Mouse (Mus musculus) right cerebral cortex, postnatal 14 days (tissue): ENCODE results near the gene Elavl3.

ENCODE experiments used
- DNase-seq: peaks from one replicate; pipeline ENCODE4 v3.0.0; 2022

Gene Elavl3

GRCm38 (mm10) chr9:22057031-22057517 lies 5.3 kb upstream of the Elavl3 start:
- no peak for DNase-seq

GRCm38 (mm10) chr9:22056303-22056910 lies 4.6 kb upstream of the Elavl3 start:
- no peak for DNase-seq

- peak; percentile 24 for DNase-seq
Measured at GRCm38 (mm10) chr9:22055713-22056112, 3.9 kb upstream of the Elavl3 start.

DNA sequence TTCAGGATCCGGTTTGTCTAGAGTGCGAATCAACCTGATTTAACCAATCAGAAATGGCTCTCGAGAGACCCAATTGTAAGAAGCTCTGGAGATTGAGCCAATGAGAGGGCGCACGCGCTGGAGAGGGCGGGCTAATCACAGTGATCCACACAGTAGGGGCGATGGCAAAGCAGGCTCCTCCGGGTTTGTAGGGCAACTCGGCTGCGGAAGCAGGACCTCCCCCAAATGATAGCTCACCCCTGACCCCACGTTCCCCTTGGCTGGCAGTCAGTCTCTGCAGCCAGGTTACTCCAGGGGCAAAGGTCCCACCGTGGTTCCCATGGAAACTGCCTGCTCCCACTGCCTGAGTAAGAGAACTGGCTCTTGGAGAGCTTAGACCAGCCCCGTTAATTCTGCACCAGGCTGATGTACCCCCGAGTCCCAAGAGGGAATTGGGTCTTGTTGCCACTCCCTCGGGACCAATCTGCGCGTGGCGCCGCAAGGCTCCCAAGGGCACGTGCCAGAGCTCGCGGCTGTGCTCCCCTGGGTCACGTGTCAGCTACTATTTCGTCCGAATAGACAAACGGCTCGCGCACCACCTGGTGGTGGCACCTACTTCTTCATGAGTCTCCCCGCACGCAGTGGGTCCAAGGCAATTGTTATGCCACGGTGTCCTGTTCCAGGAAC lies 2.7 kb upstream of the Elavl3 start:
- DNase-seq = peak; percentile 80

DNA sequence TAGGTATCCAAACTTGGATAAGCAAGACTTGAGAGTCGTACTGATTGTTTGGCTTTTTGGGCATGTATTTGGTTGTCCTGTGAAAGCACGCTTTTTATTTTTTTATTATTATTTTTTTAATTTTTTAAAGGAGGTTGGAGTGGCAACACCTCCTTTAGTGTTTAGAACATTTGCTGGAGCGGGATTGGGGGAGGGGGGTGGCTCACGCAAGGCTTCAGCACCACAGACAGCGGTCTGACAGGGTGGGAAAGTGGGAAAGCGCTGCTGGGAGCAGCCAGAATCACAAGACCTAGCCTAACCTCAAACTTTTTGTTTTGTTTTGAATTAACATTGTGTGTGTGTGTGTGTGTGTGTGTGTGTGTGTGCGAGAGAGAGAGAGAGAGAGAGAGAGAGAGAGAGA lies 1.8 kb upstream of the Elavl3 start:
- DNase-seq = no peak

- peak; percentile 69 for DNase-seq
Measured at GRCm38 (mm10) chr9:22051161-22051957, 464 bp downstream of the Elavl3 start.

DNA sequence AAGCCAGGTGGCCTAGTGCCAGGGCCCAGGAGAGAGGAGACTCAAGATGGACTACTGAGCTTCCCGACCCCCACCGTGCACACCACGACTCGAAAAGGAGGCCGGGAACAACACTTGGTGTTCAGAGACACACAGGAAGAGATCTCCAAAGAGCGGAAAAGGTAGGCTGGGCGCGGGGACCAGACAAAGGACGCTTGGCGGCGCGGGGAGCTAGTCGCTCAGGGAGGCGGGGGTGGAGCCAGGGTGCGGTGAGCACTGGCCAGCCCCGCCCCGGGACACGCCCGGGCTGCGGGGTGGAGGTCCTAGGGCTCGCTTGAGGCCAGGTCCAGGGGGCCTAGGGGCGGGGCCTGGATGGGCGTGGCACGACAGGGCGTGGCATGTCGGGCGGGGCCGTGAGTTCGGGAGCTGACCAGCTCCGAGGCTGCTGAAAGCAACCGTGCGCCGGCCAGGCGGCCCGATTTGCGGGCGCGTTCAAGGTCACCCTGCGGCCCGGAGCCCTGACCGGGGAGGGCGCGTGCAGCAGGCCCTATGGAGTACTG lies 1.4 kb downstream of the Elavl3 start:
- DNase-seq = peak; percentile 63

DNA sequence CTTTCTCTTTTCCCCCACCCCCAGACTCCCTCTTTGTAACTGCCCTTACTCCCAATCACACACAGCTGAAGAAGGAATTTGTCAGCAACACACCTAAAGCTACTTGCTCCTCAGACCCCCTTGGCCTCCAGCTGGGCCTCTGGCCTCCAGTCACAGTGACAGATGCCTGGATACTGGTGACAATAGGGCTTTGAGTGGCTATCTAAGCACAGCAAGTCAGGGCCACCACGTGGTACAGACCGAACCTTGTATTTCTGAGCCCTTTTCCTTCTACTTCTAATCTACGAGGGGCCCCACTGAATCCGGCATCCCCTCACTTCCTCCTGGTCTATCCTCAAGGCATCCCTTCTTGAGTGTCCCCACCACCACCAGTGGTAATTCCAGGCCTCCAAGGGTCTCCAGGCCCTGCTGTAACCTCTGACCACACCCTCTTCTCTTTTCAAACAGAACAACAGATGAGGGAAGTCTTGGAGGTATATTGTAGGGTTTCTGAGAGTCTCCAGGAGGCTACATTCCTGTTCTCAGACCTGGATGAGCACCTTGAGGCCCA lies 2.0 kb downstream of the Elavl3 start:
- no peak for DNase-seq

DNA sequence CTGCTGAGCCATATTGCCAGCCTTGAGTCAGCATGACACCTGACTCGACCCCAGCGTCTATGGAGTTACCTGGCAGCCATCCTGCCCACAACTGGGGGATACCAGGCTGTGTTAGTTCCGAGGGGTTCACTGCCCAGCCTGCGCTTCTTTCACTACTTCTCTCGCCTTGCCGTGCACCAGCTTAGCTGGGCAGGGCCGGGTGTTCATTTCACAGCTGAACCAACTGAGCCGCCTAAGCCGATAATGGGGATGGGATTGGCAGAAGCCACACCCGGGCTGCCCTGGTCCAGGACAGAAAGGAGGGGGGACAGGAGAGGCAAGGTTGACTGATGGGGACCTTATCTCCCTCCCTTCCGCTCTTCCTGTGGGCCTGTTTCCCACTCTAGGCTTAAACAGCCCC lies 2.5 kb downstream of the Elavl3 start:
- DNase-seq = no peak

DNA sequence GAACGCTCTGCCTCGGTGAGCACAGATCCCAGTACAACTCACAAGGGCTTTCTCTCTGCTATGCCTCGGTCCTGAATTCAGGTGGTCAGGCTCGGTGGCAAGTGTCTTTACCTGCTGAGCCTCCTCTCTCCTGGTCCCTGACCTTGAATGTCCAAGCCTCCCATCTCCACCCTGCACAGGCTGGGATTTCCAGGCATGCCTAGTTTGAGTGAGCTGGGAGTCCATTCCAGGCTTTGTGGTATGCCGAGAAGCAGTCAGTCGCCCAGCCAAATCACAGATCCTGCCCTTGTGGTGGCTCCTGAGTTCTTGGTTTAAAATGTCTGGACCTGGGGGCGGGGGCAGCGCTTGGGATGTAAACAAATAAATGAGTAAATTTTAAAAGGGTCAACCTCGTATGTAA lies 4.5 kb downstream of the Elavl3 start:
- DNase-seq = no peak

DNA sequence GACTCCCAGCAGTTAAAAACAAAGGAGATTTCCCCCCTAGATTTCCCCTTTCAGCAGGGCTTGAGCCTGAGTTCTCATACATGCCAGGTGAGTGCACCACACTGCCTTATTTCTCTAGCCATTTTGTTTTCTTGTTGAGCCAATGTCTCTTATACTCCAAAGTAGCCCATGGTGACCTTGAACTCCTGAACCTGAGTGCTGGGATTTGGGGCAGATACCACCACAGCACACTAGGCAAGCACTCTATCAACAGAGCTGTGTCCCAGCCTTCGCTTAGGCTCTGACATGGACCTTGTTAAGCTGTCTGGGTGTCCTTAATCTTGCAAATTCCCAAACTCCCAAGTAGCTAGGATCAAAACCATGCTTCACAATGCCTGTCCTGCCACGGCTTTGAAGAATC lies 10.0 kb downstream of the Elavl3 start:
- no peak for DNase-seq

- no peak for DNase-seq
Measured at GRCm38 (mm10) chr9:22037826-22038225, 14.0 kb downstream of the Elavl3 start.

DNA sequence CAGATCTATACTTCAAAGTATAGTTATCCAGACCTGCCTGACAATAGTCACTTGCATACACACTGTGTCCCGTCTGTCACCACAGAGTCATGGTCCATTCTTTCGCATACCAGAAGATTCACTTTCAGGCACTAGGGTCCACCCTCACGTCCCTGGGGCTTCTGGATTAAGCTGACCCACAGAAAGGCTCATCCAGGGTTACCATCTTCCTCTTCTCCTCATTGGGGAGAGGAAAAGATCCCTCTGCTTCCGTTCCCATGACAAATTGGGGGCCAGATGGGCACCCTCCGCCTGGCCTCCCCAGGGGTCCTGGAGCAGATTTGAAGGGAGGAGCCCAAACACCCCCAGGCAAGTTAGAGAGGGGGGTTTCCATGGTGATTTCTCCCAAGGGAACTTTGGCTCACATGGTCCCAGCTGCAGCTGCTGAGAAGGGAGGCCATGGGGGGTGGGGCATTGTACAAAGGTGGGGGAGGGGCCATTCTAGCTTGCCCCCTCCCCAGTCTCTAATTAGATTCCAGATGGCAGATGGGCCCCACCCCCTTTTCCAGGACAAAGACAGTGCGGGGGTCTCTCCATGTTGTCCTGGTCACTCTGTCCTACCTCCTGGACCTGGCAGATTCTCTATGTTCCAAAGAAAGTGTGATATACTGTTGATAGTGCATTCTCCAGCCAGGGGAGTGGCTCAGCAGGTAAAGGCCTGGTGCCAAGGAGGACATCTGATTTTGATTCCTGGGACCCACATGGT lies 16.4 kb downstream of the Elavl3 start:
- DNase-seq = no peak

DNA sequence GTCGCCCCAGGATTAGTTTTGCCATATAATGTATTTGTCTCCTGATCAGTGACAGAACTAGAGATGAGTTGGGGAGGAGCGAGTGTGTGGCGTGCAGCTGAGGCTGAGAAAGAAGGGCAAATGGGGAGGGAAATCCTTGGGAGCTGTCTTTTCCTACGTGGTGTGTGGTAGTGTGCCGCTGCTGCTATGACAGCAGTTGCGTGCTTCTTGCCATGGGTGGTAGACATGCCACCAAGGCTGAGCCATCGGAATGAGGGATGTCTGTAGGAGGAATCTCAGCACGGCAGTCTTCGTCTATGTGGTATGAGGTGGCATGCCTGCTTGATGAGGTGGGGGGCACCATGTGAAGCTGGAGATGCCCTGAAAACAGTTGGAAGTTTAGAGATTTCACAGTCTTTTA lies 21.4 kb downstream of the Elavl3 start:
- DNase-seq = no peak

- DNase-seq = no peak
Measured at GRCm38 (mm10) chr9:22028467-22028866, 23.4 kb downstream of the Elavl3 start.

GRCm38 (mm10) chr9:22024592-22024991 lies 27.2 kb downstream of the Elavl3 start:
- DNase-seq = no peak

DNA sequence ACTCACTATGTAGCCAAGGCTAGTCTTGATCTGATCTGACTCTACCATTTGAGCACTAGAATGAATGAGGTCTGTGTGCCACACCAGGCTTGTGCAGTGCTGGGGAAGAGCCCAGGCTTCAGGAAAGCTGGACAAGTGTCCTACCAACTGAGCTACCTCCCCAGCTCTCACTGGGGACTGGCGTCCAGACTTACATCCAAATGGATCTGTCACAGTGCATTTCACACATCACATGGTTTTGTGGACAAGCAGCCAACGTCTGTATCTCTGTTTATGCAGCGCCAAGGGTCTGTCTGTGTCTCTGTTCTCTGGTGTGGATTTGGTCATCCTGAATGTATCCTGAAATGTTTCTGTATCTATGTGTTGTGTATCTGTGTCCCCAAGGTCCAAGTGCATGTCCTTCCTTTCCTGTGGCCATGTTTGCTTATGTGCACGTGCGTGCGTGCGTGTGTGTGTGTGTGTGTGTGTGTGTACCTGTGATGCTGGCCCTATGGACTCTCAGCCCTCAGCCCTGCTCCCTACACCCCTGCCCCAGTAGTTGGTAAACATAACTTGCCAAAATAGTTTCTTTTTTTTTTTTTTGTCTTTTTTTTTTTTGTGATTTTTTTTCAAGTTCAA lies 34.5 kb downstream of the Elavl3 start:
- no peak for DNase-seq

DNA sequence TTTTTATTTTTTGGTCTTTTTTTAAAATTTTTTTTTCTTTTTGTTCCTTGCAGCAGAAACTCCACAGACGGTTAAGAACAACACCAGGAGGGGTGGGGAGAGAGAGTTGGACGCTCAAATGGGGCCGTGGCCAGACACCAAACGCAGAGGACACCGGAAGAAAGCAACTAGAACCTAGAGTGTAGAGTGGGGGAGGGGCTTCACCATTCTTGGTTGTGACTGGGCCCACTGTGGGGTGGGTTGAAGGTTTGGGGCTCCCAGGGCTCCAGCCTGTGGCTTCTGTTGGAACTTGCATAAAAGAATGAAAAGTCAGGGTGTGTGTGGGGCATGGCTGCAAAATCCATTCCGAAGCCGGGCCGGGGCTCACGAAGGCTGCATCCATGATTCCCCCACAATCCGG lies 35.6 kb downstream of the Elavl3 start:
- DNase-seq = no peak

- no peak for DNase-seq
Measured at GRCm38 (mm10) chr9:22012731-22013130, 39.1 kb downstream of the Elavl3 start.

DNA sequence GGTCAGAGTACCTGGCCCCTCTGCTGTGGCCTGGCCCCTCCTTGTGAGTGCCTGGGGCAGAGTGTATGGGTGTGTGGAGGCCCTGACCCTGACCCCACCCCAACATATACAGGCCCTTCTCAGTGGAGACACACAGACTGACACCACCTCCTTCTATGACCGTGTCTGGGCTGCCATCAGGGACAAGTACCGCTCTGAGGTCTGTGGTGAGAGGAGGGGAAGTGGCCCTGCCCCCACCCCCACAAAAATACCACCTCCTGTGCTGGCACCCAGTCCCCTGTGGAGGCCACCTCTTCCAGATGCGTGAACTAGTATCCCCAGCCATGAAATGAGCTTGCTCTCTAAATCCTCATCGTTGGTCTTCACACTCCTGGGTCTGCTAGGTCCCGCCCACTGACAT lies 40.8 kb downstream of the Elavl3 start:
- no peak for DNase-seq

GRCm38 (mm10) chr9:22004546-22004945 lies 47.3 kb downstream of the Elavl3 start:
- DNase-seq = no peak

DNA sequence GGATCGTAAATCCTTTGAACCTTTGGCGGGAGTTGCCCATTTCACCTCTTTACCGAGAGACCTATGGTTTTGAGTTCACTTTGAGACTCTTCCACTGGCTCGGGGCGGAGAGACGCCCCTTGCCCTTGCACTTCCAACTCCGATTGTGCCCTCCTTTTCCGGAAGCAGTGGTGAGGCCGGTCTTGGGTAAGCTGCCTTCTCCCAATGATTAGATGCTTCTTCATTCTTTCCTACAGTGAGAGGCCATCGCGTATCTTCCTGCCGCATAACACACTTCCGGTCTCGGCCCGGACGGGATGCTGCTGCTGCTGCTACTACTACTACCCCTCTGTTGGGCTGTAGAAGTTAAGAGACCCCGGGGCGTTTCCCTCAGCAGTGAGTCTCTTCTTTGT lies 48.7 kb downstream of the Elavl3 start:
- DNase-seq = peak; percentile 38
